Mouse (Mus musculus) megakaryocyte, embryonic 14.5 days (primary cell): ENCODE results near the gene Ankrd11.

ENCODE experiments used
- FLI1 ChIP-seq: IDR thresholded peaks from 2 replicates; pipeline ENCODE4 v1.6.1; 2012; ENCODE audit warnings: low read length, inconsistent platforms, mixed read lengths
- GATA1 ChIP-seq: IDR thresholded peaks from 3 replicates; pipeline ENCODE4 v1.6.1; 2012; ENCODE audit warnings: mixed read lengths, low read length, inconsistent platforms, borderline replicate concordance

DNA sequence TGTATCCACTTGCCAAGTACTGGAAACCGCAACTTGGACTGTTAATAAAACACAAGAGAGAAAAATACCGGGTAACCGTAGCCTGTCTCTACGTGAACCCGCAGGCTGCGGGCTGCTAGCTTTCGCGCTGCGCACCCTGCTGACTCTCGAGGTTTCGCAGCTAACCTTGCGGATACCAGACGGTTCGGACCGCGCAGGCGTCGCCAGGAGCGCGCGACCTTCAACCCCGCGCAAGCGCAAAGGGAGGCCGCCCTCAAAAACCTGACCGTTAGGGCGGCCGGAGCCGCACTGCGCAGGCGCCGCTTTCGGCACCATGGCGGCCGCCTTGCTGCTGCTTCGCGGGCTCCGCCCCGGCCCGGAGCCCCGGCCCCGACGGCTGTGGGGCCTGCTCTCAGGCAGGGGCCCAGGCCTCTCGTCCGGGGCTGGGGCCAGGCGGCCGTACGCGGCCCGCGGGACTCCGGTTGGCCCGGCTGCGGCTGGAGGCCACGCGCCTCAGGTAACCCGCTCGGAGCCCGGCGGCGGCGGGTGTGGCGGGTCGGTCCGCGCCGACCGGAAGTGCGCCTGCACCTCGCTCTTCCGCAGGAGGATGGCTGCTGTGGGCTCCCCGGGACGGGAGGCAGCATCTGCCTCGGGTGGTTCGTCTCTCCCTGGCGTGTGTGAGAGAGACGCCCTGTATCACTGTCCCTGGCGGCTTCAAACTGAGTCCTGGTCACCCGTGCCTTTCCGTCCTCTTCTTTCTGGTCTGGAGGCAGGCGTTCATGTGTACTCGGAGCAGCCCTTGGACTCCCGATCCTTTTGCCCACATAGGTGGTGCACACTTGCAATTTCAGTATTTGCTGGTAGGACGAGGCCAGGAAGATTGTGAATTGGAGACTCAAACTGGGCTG is 23.4 kb upstream of the Ankrd11 start:
- TF ChIP-seq GATA1 (no peak), FLI1 (no peak)
